8 mouse cellular contexts compared by ENCODE assay signal in genomic region chr6:7856682-7857290, GRCm38 (mm10). TPM values are rescaled to one million over a fixed set of nuclear protein-coding genes. Genes with fewer than 3 reads are reported as not detected.
A peak's percentile ranks its signal among the peaks of the same experiment; 100 is the strongest.
DNase-seq lines count a peak whose midpoint lies in the region; ATAC-seq and TF ChIP-seq lines count a peak whose summit lies in the region.
"Had no signal": no experiment of that assay in that cellular context is flagged by ENCODE, and none has a peak within 500 bp of the region (broad histone marks: within the 10 kb centered on the region; RNA-seq: fewer than 3 reads in every experiment).

No protein-coding gene starts in this region.

- peaks cover 2% of the 10 kb centered on the region; the same call in 1 of the 2 replicates for H3K79me2 ChIP-seq in CH12.LX (replicated peaks; ENCODE audit: control insufficient read depth, extremely low read depth, insufficient read depth, poor library complexity, severe bottlenecking)

- no peak overlapping the region for H3K27ac ChIP-seq in CH12.LX (ENCODE audit: insufficient read depth, low read depth)
- H3K27ac ChIP-seq in liver, embryonic 15.5 days (replicated peaks): peak overlapping the region; percentile 63
- no peak overlapping the region for H3K27ac ChIP-seq in forebrain, postnatal 0 days (ENCODE audit: low read depth, low read length)
- H3K27ac ChIP-seq: embryonic facial prominence, embryonic 10.5 days had no signal

- DNase-seq in CH12.LX (ENCODE audit: extremely low read depth): peak; percentile 34
- peak; percentile 41 for DNase-seq in T-cell, adult 2 months (ENCODE audit: low spot score)
- DNase-seq in spleen, adult 18-20 months: peak; percentile 32 to 55
- no peak for DNase-seq in right cerebral cortex, postnatal 36 days (ENCODE audit: low spot score in 2 of 2)
- no peak for DNase-seq in urinary bladder, adult 18-20 months (ENCODE audit: low spot score in 2 of 2)
- DNase-seq in forebrain, postnatal 0 days: no peak

- H3K27me3 ChIP-seq in CH12.LX (replicated peaks): no peaks in the 10 kb centered on the region
- no peaks in the 10 kb centered on the region for H3K27me3 ChIP-seq in liver, embryonic 15.5 days
- no peaks in the 10 kb centered on the region for H3K27me3 ChIP-seq in forebrain, postnatal 0 days (ENCODE audit: insufficient read depth, low read length)

- H3K9me3 ChIP-seq in CH12.LX (replicated peaks; ENCODE audit: low read length): no peaks in the 10 kb centered on the region
- H3K9me3 ChIP-seq in liver, embryonic 15.5 days (replicated peaks): no peaks in the 10 kb centered on the region
- no peaks in the 10 kb centered on the region for H3K9me3 ChIP-seq in forebrain, postnatal 0 days (ENCODE audit: low read length)
- H3K9me3 ChIP-seq: embryonic facial prominence, embryonic 10.5 days had no signal

- H3K4me1 ChIP-seq in CH12.LX (ENCODE audit: control insufficient read depth in 1 of 2, insufficient read depth in 2 of 2): peaks cover 0 to 16% of the 10 kb centered on the region in 2 experiments; a peak in 2 of 4 replicates
- H3K4me1 ChIP-seq in liver, embryonic 15.5 days (replicated peaks): peaks cover 46% of the 10 kb centered on the region
- H3K4me1 ChIP-seq in forebrain, postnatal 0 days (ENCODE audit: insufficient read depth): no peaks in the 10 kb centered on the region

- TF ChIP-seq RAD21 in CH12.LX (IDR thresholded peaks at IDR 0.05; ENCODE audit: low read depth, low read length): peak; percentile 31

- no peak for TF ChIP-seq EP300 in CH12.LX (IDR thresholded peaks at IDR 0.05; ENCODE audit: low read length)

- in situ Hi-C loops in CH12.LX (cut with MboI; ENCODE audit: low pct_ligation_motif_present, low pct_unique_long_range_greater_than_20kb, low sequenced_read_pairs): no loop called here

- 0 out of 2 replicates have a peak, but pooled peaks have one; percentile 10 for ATAC-seq in liver, embryonic 15.5 days (ENCODE audit: insufficient read depth)
- ATAC-seq in forebrain, postnatal 0 days: no peak

- dilution Hi-C loops in CH12.LX (cut with MboI; ENCODE audit: extremely low pct_ligation_motif_present, extremely low pct_unique_long_range_greater_than_20kb, low sequenced_read_pairs): no loop called here

- no peak overlapping the region for H3K9ac ChIP-seq in CH12.LX (ENCODE audit: insufficient read depth, low read depth)
- no peak overlapping the region for H3K9ac ChIP-seq in liver, embryonic 15.5 days
- no peak overlapping the region for H3K9ac ChIP-seq in forebrain, postnatal 0 days

- no peak overlapping the region for H3K4me2 ChIP-seq in CH12.LX (ENCODE audit: insufficient read depth, low read depth, poor library complexity, severe bottlenecking)
- no peak overlapping the region for H3K4me2 ChIP-seq in liver, embryonic 15.5 days
- H3K4me2 ChIP-seq in forebrain, postnatal 0 days (ENCODE audit: low read depth): no peak overlapping the region

- peak in 1 of 2 experiments; percentile 53; a peak in 2 of 4 replicates for TF ChIP-seq CTCF in CH12.LX (conservative IDR thresholded peaks at IDR 0.05 in 1 of 2, IDR thresholded peaks at IDR 0.05 in 1 of 2; ENCODE audit: low read depth in 2 of 2, low read length in 2 of 2)
- no peak for TF ChIP-seq CTCF in forebrain, postnatal 0 days (IDR thresholded peaks at IDR 0.05; ENCODE audit: low read depth)

- WGBS in liver, embryonic 15.5 days (ENCODE audit: insufficient replicate concordance): 40% methylated on average over 5 of the region's 5 CpGs
- WGBS in forebrain, postnatal 0 days: 74% methylated on average over 5 of the region's 5 CpGs

- H3K4me3 ChIP-seq in CH12.LX (replicated peaks in 1 of 3; ENCODE audit: low read depth in 2 of 3, low read length in 2 of 3, poor library complexity in 1 of 3): no peak overlapping the region
- no peak overlapping the region for H3K4me3 ChIP-seq in liver, embryonic 15.5 days (replicated peaks)
- no peak overlapping the region for H3K4me3 ChIP-seq in forebrain, postnatal 0 days (ENCODE audit: low read depth, low read length)
- H3K4me3 ChIP-seq: embryonic facial prominence, embryonic 10.5 days had no signal

- TF ChIP-seq POLR2A in CH12.LX (IDR thresholded peaks at IDR 0.05; ENCODE audit: low read depth, low read length): no peak

- peaks cover 0 to 7% of the 10 kb centered on the region in 2 experiments for H3K36me3 ChIP-seq in CH12.LX (replicated peaks in 1 of 2; ENCODE audit: control insufficient read depth in 1 of 2, insufficient read depth in 1 of 2, low read length in 1 of 2)
- no peaks in the 10 kb centered on the region for H3K36me3 ChIP-seq in liver, embryonic 15.5 days (replicated peaks)
- H3K36me3 ChIP-seq in forebrain, postnatal 0 days (ENCODE audit: insufficient read depth): no peaks in the 10 kb centered on the region
- H3K36me3 ChIP-seq: embryonic facial prominence, embryonic 10.5 days had no signal

TF ChIP-seq in CH12.LX, 34 proteins besides CTCF, POLR2A, EP300 and RAD21:
- TF ChIP-seq SMC3 (IDR thresholded peaks at IDR 0.05; ENCODE audit: low read depth, low read length) (peak; percentile 54), MAZ (IDR thresholded peaks at IDR 0.05; ENCODE audit: low read depth, low read length) (no peak)

RNA-seq across cellular contexts. Expression of gene C1galt1, which starts 12.1 kb away (rescaled TPM):
- total RNA-seq in CH12.LX (2012; rRNA removed) (7.0 and 7.3 TPM in 2 replicates), CH12.LX (2014; rRNA removed) (22.2 and 25.3 TPM in 2 replicates)
- 9.7 and 12.2 TPM in 2 replicates for polyA plus RNA-seq in CH12.LX (2012; ENCODE audit: insufficient read length, low read depth)
- polyA plus RNA-seq in liver, embryonic 15.5 days (2015; fragmentation: Nextera tagmentation; extraction: Ambion mirVana): 3.5 and 4.1 TPM in 2 replicates
- total RNA-seq in forebrain, postnatal 0 days (2014; rRNA removed): 14.2 and 18.2 TPM in 2 replicates
- polyA plus RNA-seq in forebrain, postnatal 0 days (2015; fragmentation: Nextera tagmentation; extraction: Ambion mirVana): 1.1 and 1.7 TPM in 2 replicates

Comparison
In these comparisons a context has a peak if more than half of its experiments do, and no peak if none do; other contexts are left out.
1. DNase-seq: peak in CH12.LX (single experiment), T-cell, adult 2 months (single experiment) and spleen, adult 18-20 months (2 of 2); none in right cerebral cortex, postnatal 36 days (0 of 2), urinary bladder, adult 18-20 months (0 of 2) and forebrain, postnatal 0 days (single experiment).